Mouse (Mus musculus) lung, embryonic 14.5 days (tissue): ENCODE data around the gene Gpbar1. TPM values are rescaled to one million over a fixed set of nuclear protein-coding genes. Genes with fewer than 3 reads are reported as not detected.
"Not testable (repeated sequence)": the region's sequence is repeated elsewhere in the genome, so short reads cannot be mapped to it uniquely, and the experiment has no call there.

Experiments used
- ATAC-seq: fragments of 200-750 bp; cut with Nextera tagmentation; 2 replicates; pipeline ENCODE4 v1.8.0; 2017; ENCODE audit warnings: mild to moderate bottlenecking, moderate TSS enrichment, moderate library complexity; ENCODE audit not compliant: insufficient read depth
- DNase-seq: peaks from one replicate; pipeline ENCODE4 v3.0.0-alpha.2; 2015
- H3K27ac ChIP-seq: fragments of 300-500 bp; sonication (generic); 2 replicates; pipeline ENCODE4 v1.5.1; 2014; ENCODE audit warnings: low read depth, mild to moderate bottlenecking, moderate library complexity
- H3K27me3 ChIP-seq: fragments of 300-500 bp; sonication (generic); 2 replicates; pipeline ENCODE4 v1.6.1; 2014; ENCODE audit warnings: low read length, control low read depth; ENCODE audit not compliant: insufficient read depth
- H3K36me3 ChIP-seq: fragments of 300-500 bp; sonication (generic); 2 replicates; pipeline ENCODE4 v1.6.1; 2014; ENCODE audit warnings: control low read depth; ENCODE audit not compliant: insufficient read depth
- H3K4me1 ChIP-seq: fragments of 300-500 bp; sonication (generic); 2 replicates; pipeline ENCODE4 v1.6.1; 2014; ENCODE audit warnings: antibody characterized with exemption, control low read depth; ENCODE audit not compliant: insufficient read depth
- H3K4me2 ChIP-seq: fragments of 300-500 bp; sonication (generic); 2 replicates; pipeline ENCODE4 v1.6.1; 2014; ENCODE audit warnings: mild to moderate bottlenecking
- H3K4me3 ChIP-seq: fragments of 300-500 bp; sonication (generic); 2 replicates; pipeline ENCODE4 v1.5.1; 2014; ENCODE audit warnings: low read depth, low read length
- H3K9ac ChIP-seq: fragments of 300-500 bp; sonication (generic); 2 replicates; pipeline ENCODE4 v1.6.1; 2014
- H3K9me3 ChIP-seq: fragments of 300-500 bp; sonication (generic); 2 replicates; pipeline ENCODE4 v1.6.1; 2016; ENCODE audit warnings: low read depth, low read length, control low read depth
- CTCF ChIP-seq: IDR thresholded peaks from 2 replicates; pipeline ENCODE4 v1.5.1; 2016; ENCODE audit warnings: antibody characterized with exemption, low read depth
- WGBS: fragments of 180-500 bp; shearing (Covaris S2); extraction: QIAGEN DNeasy Blood & Tissue Kit; methylation state at CpG from one replicate; pipeline ENCODE4 v1.1.7; 2014; 5-methylcytosine and 5-hydroxymethylcytosine counted together
- polyA plus RNA-seq: library from polyadenylated mRNA; unstranded; fragments of >200 nt; fragmentation: Nextera tagmentation; extraction: Ambion mirVana; gene quantifications from 2 replicates; pipeline ENCODE4 v1.2.1, GENCODE M21; 2014

The Gpbar1 gene
- polyA plus RNA-seq, 1 experiment from 2014 or later = 0.57 TPM

GRCm38 (mm10) chr1:74283686-74284463 is 5.5 kb downstream of the Gpbar1 start:
- ATAC-seq (peak; percentile 64), DNase-seq (peak; percentile 67)
- peak overlapping the region; percentile 75 for H3K4me2 ChIP-seq
- peak overlapping the region; percentile 70 for H3K9ac ChIP-seq
- H3K4me1 ChIP-seq = peaks cover 6% of the 10 kb centered on the region; the same call in 1 of the 2 replicates
- no peaks in the 10 kb centered on the region for H3K9me3 ChIP-seq
- 0 out of 2 replicates have a peak overlapping the region, but pooled peaks have one; percentile 58 for H3K27ac ChIP-seq
- H3K4me3 ChIP-seq = peak overlapping the region; percentile 67
- H3K27me3 ChIP-seq = no peaks in the 10 kb centered on the region
- no peak for TF ChIP-seq CTCF
- H3K36me3 ChIP-seq = peaks cover 61% of the 10 kb centered on the region
- 13% methylated on average over 15 of the region's 15 CpGs for WGBS

- TF ChIP-seq CTCF = peak; percentile 23; the same call in 1 of the 2 replicates
- Histone ChIP-seq H3K36me3 (peaks cover 61% of the 10 kb centered on the region), H3K4me3 (peak within 1 kb of the TSS; percentile 67), H3K27ac (0 out of 2 replicates have a peak within 1 kb of the TSS, but pooled peaks have one; percentile 58), H3K4me2 (peak within 1 kb of the TSS; percentile 75), H3K9me3 (no peaks in the 10 kb centered on the region), H3K27me3 (no peaks in the 10 kb centered on the region), H3K9ac (peak within 1 kb of the TSS; percentile 71), H3K4me1 (peaks cover 6% of the 10 kb centered on the region; the same call in 1 of the 2 replicates)
- under 1% methylated on average over 56 of the region's 56 CpGs for WGBS
- DNase-seq = peak; percentile 100
- ATAC-seq = peak; percentile 98
Observed at GRCm38 (mm10) chr1:74284543-74285160, 6.3 kb downstream of the Gpbar1 start, which contains the start of the genes Aamp and Pnkd. Aamp (minus strand) TSS chr1:74284738. Pnkd (plus strand) TSS chr1:74284930.

- ATAC-seq (no peak), DNase-seq (no peak)
- Histone ChIP-seq H3K9me3 (no peaks in the 10 kb centered on the region), H3K4me3 (peak overlapping the region; percentile 67), H3K4me1 (peaks cover 6% of the 10 kb centered on the region; the same call in 1 of the 2 replicates), H3K4me2 (peak overlapping the region; percentile 68), H3K27ac (no peak overlapping the region), H3K36me3 (peaks cover 61% of the 10 kb centered on the region), H3K27me3 (no peaks in the 10 kb centered on the region), H3K9ac (peak overlapping the region; percentile 71)
- no peak for TF ChIP-seq CTCF
- WGBS = 4% methylated on average over 23 of the region's 23 CpGs
Observed at GRCm38 (mm10) chr1:74285212-74286010, 7.1 kb downstream of the Gpbar1 start.

- peaks cover 60% of the 10 kb centered on the region for H3K36me3 ChIP-seq
- not testable (repeated sequence) for H3K4me1 ChIP-seq
Observed at GRCm38 (mm10) chr1:74286869-74287607, 8.7 kb downstream of the Gpbar1 start.

GRCm38 (mm10) chr1:74288327-74288726 is 10.0 kb downstream of the Gpbar1 start:
- Histone ChIP-seq H3K4me2 (no peak overlapping the region), H3K4me3 (no peak overlapping the region), H3K27me3 (no peaks in the 10 kb centered on the region), H3K36me3 (peaks cover 60% of the 10 kb centered on the region; the same call in 1 of the 2 replicates), H3K27ac (no peak overlapping the region), H3K9ac (no peak overlapping the region), H3K4me1 (peaks cover 6% of the 10 kb centered on the region; the same call in 1 of the 2 replicates), H3K9me3 (no peaks in the 10 kb centered on the region)
- no peak for TF ChIP-seq CTCF
- DNase-seq = no peak
- ATAC-seq = no peak
- 79% methylated on average over 4 of the region's 4 CpGs for WGBS

More at GRCm38 (mm10) chr1:74286869-74287607, 8.7 kb downstream of the Gpbar1 start:
- not testable (repeated sequence) for ATAC-seq, H3K9ac ChIP-seq, H3K27ac ChIP-seq, DNase-seq, H3K4me3 ChIP-seq, H3K4me2 ChIP-seq, H3K9me3 ChIP-seq, H3K27me3 ChIP-seq
- peak; percentile 55 for TF ChIP-seq CTCF
- 54% methylated on average over 15 of the region's 17 CpGs for WGBS

GRCm38 (mm10) chr1:74289248-74289647 is 10.9 kb downstream of the Gpbar1 start:
- H3K4me2 ChIP-seq = no peak overlapping the region
- H3K36me3 ChIP-seq = peaks cover 63% of the 10 kb centered on the region
- no peaks in the 10 kb centered on the region for H3K9me3 ChIP-seq
- no peak overlapping the region for H3K4me3 ChIP-seq
- WGBS = 84% methylated on average over 9 of the region's 9 CpGs
- no peak for TF ChIP-seq CTCF
- no peak for ATAC-seq
- H3K27me3 ChIP-seq = no peaks in the 10 kb centered on the region
- no peak for DNase-seq
- H3K4me1 ChIP-seq = peaks cover 8% of the 10 kb centered on the region
- no peak overlapping the region for H3K27ac ChIP-seq
- no peak overlapping the region for H3K9ac ChIP-seq
